Comparison of ENCODE assay signal across 8 mouse cellular contexts in genomic region chr13:111978675-111979020, GRCm38 (mm10).
DNase-seq lines count a peak whose midpoint lies in the region; ATAC-seq lines count a peak whose summit lies in the region.

No protein-coding gene starts in this region.

- H3K36me3 ChIP-seq in limb, embryonic 15.5 days, result no peaks in the 10 kb centered on the region
- no peaks in the 10 kb centered on the region for H3K36me3 ChIP-seq in limb, embryonic 10.5 days
- no peaks in the 10 kb centered on the region for H3K36me3 ChIP-seq in embryonic facial prominence, embryonic 12.5 days
- no peaks in the 10 kb centered on the region for H3K36me3 ChIP-seq in kidney, embryonic 16.5 days (ENCODE audit: insufficient read depth, low read length)

- peaks cover 17% of the 10 kb centered on the region for H3K4me1 ChIP-seq in limb, embryonic 15.5 days
- H3K4me1 ChIP-seq in limb, embryonic 10.5 days, result peaks cover 33% of the 10 kb centered on the region
- H3K4me1 ChIP-seq in embryonic facial prominence, embryonic 12.5 days, result peaks cover 19% of the 10 kb centered on the region
- H3K4me1 ChIP-seq in kidney, embryonic 16.5 days (ENCODE audit: insufficient read depth, low read length), result peaks cover 39% of the 10 kb centered on the region

- H3K27me3 ChIP-seq in limb, embryonic 15.5 days, result no peaks in the 10 kb centered on the region
- no peaks in the 10 kb centered on the region for H3K27me3 ChIP-seq in limb, embryonic 10.5 days (ENCODE audit: low read depth, poor library complexity, severe bottlenecking)
- H3K27me3 ChIP-seq in embryonic facial prominence, embryonic 12.5 days, result no peaks in the 10 kb centered on the region
- H3K27me3 ChIP-seq in kidney, embryonic 16.5 days (ENCODE audit: insufficient read depth, low read length), result no peaks in the 10 kb centered on the region

- peak overlapping the region; percentile 38; the same call in 1 of the 2 replicates for H3K27ac ChIP-seq in limb, embryonic 15.5 days
- H3K27ac ChIP-seq in limb, embryonic 10.5 days, result no peak overlapping the region
- peak overlapping the region; percentile 13; the same call in 1 of the 2 replicates for H3K27ac ChIP-seq in embryonic facial prominence, embryonic 12.5 days
- peak overlapping the region; percentile 87 for H3K27ac ChIP-seq in kidney, embryonic 16.5 days (ENCODE audit: low read length)

- H3K4me3 ChIP-seq in limb, embryonic 15.5 days, result no peak overlapping the region
- no peak overlapping the region for H3K4me3 ChIP-seq in limb, embryonic 10.5 days
- H3K4me3 ChIP-seq in embryonic facial prominence, embryonic 12.5 days, result no peak overlapping the region
- H3K4me3 ChIP-seq in kidney, embryonic 16.5 days (ENCODE audit: low read length), result no peak overlapping the region

- ATAC-seq in limb, embryonic 15.5 days (ENCODE audit: insufficient number of reproducible peaks, low FRiP score, low TSS enrichment, low read depth), result no peak
- 0 out of 2 replicates have a peak, but pooled peaks have one; percentile 29 for ATAC-seq in embryonic facial prominence, embryonic 12.5 days (ENCODE audit: insufficient number of reproducible peaks, insufficient read depth, low FRiP score, low TSS enrichment)
- peak; percentile 57 for ATAC-seq in kidney, embryonic 16.5 days (ENCODE audit: low FRiP score, low TSS enrichment)

- no peaks in the 10 kb centered on the region for H3K9me3 ChIP-seq in limb, embryonic 15.5 days
- H3K9me3 ChIP-seq in limb, embryonic 10.5 days (replicated peaks), result no peaks in the 10 kb centered on the region
- H3K9me3 ChIP-seq in embryonic facial prominence, embryonic 12.5 days, result no peaks in the 10 kb centered on the region
- H3K9me3 ChIP-seq in kidney, embryonic 16.5 days (ENCODE audit: low read length), result peaks cover 2% of the 10 kb centered on the region; the same call in 1 of the 2 replicates

- no peak overlapping the region for H3K9ac ChIP-seq in limb, embryonic 15.5 days
- H3K9ac ChIP-seq in embryonic facial prominence, embryonic 12.5 days, result no peak overlapping the region
- no peak overlapping the region for H3K9ac ChIP-seq in kidney, embryonic 16.5 days (replicated peaks; ENCODE audit: low read length)

- WGBS in limb, embryonic 15.5 days, result 60% methylated on average over 5 of the region's 5 CpGs
- WGBS in limb, embryonic 10.5 days, result 86% methylated on average over 5 of the region's 5 CpGs
- WGBS in embryonic facial prominence, embryonic 12.5 days, result 74% methylated on average over 5 of the region's 5 CpGs
- WGBS in kidney, embryonic 16.5 days, result 58% methylated on average over 5 of the region's 5 CpGs

- H3K4me2 ChIP-seq in limb, embryonic 15.5 days, result no peak overlapping the region
- H3K4me2 ChIP-seq in embryonic facial prominence, embryonic 12.5 days (replicated peaks), result no peak overlapping the region
- 0 out of 2 replicates have a peak overlapping the region, but pooled peaks have one; percentile 32 for H3K4me2 ChIP-seq in kidney, embryonic 16.5 days (replicated peaks; ENCODE audit: low read depth, low read length)

- peak; percentile 75 to 78 for DNase-seq in cerebellum, postnatal 10 days
- DNase-seq in cerebellum, adult 8-10 months, result no peak
- DNase-seq in limb, embryonic 10.5 days (ENCODE audit: low spot score), result no peak
- DNase-seq in right cerebral cortex, postnatal 4 days, result no peak
- DNase-seq in layer of hippocampus, postnatal 10 days (ENCODE audit: low spot score in 2 of 2), result no peak

Comparison
In these comparisons a context has a peak if more than half of its experiments do, and no peak if none do; other contexts are left out.
1. DNase-seq: peak in cerebellum, postnatal 10 days (2 of 2); none in cerebellum, adult 8-10 months (single experiment), limb, embryonic 10.5 days (single experiment), right cerebral cortex, postnatal 4 days (single experiment) and layer of hippocampus, postnatal 10 days (0 of 2).